Mouse (Mus musculus) c-Kit-positive CD71-negative TER-119-negative erythroid progenitor cells, embryonic 14.5 days (primary cell): ENCODE results near the gene B830017H08Rik.

ENCODE experiments used
- DNase-seq: peaks from one replicate; pipeline ENCODE4 v3.0.0-alpha.2; 2013; ENCODE audit warnings: low read depth

Gene B830017H08Rik

DNA sequence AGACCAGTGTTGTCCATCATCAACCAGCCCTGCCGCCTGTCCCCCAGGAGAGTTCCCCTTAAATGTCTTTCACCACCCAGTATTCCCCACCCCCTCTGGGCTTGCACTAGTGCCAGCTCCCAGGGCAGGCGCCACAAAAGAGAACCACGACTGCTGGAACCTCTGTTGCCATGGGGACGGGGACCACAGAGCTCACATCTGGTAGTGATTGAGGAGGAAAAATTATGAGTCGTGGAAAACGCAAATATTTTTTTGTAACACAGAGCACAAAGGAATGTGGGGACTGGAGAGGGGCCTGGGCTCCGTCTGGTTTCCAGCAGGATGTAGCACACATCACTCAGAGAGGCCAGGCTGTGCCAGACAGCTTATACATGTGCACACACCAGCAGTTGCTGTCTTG, 23.2 kb upstream of the B830017H08Rik start:
- DNase-seq, result no peak

GRCm38 (mm10) chr16:17812120-17812519, 20.8 kb upstream of the B830017H08Rik start:
- no peak for DNase-seq

DNA sequence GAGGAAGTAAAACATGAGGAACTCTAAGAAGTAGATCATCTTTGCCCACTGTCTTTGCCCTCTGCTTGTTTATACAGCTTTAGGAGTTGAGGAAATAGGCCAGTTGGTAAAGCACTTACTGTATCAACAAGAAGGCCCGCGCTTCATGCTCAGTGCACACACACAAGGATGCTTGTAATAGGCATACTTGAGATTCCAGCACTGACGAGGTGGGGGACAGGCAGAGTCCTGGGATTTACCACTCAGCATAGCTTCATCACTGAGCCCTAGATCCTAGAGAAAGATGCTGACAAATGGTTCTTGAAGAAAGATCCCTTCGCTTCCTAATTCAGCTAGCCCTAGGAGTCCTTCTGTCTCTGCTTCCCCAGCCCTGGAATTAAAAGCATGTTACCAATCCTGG, 19.7 kb upstream of the B830017H08Rik start:
- DNase-seq, result no peak

GRCm38 (mm10) chr16:17815411-17816402, 17.2 kb upstream of the B830017H08Rik start:
- DNase-seq, result peak; percentile 73

DNA sequence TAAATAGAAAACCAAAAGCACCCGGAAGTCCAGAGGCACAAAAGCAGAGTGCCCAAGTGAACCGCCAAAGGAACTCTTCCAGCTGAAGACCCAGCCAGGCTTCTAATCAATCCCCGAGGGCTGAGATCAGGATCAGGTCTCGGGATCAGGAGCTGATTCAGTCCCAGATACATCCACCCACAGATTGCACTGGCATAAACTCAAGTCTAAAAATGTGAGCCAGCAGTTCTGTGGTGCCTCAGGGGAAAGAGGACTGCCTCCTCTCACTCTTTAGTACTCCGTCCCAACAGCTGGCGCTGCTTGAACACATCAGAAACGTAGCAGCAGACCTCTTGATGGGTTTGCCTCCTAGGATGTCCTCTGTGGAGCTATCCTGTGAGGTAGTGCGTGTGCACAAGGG, 16.4 kb upstream of the B830017H08Rik start:
- DNase-seq, result no peak

DNA sequence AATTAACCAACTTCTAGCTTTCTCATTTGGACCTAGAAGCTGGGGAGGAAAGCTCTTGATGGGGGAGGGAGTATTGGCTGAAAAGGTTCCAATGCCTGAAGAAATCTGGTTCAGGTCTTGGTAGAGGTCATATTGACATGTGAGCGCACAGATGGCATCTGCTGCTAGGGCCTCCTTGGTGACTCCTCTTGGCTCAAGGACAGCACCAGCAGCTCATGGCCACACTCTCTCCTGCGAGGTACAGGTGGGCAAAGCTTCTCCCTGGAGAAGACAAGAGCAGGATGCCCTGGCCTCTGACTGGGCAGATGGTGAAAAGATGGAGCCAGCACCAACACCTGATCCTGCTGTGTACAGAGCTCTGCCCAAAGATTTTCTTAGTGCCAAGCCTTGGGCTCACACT, 6.4 kb upstream of the B830017H08Rik start:
- DNase-seq, result no peak

DNA sequence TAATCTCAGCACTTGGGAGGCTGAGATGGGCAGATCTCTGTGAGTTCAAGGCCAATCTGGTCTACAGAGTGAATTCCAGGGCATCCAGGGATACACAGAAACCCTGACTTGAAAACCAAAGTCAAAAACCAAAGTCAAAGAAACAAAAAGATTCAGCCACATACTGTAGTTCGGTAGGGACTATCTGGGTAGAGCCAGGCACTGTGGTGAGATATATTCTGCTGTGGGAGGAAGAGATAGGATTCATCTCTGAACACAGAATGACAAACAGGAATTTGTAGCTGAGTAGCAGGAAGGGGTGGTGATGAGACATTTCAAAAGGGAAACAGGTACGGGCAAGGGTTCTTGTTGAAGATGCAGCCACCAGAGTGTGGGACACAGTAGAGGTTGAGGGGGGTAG, 4.7 kb upstream of the B830017H08Rik start:
- DNase-seq, result no peak

- no peak for DNase-seq
Measured at GRCm38 (mm10) chr16:17828867-17829266, 4.1 kb upstream of the B830017H08Rik start.

GRCm38 (mm10) chr16:17830385-17831178, 2.3 kb upstream of the B830017H08Rik start:
- no peak for DNase-seq

DNA sequence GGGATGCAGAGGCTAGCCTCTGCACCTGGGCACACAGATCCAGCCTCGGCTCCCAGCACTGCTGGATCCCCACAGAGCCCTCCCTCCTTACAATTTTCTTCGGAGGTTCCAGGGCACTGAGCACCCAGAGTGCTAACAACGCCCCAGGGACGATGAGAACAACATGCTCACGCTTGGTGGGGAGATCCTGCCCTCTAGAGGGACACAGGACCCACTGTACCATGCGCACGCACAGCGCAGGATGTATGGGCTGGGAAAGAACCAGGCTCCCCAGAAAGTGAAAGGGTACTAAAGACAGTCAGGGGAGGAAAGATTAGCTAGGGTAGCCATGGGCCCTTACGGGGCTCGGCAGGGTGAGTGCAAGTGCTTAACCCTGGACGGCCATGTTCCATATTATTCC, 1.1 kb upstream of the B830017H08Rik start:
- no peak for DNase-seq

GRCm38 (mm10) chr16:17833321-17833680, 380 bp downstream of the B830017H08Rik start:
- DNase-seq, result no peak

- no peak for DNase-seq
Measured at GRCm38 (mm10) chr16:17833681-17834399, 919 bp downstream of the B830017H08Rik start.

DNA sequence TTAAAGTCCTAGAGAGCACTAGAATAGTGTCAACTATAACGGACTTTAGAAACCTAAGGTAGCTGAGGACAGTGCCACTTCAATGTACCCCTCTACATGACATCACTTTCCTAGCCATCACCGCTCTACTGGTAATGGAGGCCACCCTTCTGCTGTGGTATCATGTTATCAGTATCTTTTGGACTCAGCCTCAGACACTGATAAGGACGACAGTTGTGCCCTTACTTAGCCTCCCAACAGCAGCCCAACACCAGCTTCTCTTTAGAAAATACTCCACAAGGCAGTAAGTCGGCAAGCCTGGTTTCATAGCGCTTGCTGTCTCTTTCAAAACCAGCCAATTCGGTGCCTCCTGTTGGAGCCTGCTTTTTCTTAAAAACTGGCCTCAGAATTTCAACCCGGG, 1.6 kb downstream of the B830017H08Rik start:
- DNase-seq, result no peak

GRCm38 (mm10) chr16:17835481-17835880, 2.6 kb downstream of the B830017H08Rik start:
- DNase-seq, result no peak

- DNase-seq, result no peak
Measured at GRCm38 (mm10) chr16:17838051-17838450, 5.1 kb downstream of the B830017H08Rik start, which contains the start of gene Car15. Gene Car15 (minus strand): TSS chr16:17838364.

DNA sequence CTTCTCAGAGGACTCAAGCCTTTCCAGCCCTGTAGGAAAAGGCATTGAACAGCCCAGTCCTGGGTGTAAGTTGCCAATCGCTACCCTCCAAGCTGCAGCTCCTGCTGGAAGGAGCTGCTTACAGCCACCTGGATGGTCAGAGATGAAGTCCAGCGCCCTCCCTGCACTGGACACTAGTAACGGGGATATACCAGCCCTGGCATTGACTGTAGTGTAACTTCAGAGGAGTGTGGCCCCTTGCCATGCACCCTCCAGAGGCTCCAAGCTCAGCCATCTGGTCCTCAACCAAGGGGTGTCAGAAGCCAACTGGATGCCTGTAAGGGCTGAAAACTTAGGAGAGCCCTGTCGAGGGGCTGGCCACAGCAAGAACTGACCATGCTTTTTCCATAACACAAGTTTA, 7.1 kb downstream of the B830017H08Rik start:
- no peak for DNase-seq

GRCm38 (mm10) chr16:17842437-17842836, 9.5 kb downstream of the B830017H08Rik start:
- DNase-seq, result no peak

- no peak for DNase-seq
Measured at GRCm38 (mm10) chr16:17843701-17844365, 10.9 kb downstream of the B830017H08Rik start.

DNA sequence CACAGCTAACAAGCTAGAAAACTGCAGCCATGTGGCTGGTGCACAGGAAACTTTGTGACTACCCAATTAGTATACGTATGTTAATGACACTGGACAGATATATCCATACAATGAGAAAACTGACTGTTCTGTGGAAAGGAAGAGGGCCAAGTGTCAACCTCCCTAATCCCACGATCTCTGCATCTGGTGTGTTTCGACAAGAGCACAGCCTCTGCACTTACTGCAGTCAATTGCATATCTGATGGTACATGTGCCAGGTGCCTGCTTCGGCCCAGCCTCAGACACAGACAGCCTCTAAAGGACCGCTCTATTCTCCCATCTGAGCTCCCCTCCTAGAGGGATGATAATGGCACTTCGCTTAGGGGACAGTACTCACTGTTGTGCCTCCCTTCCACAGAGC, 15.5 kb downstream of the B830017H08Rik start:
- DNase-seq, result no peak

DNA sequence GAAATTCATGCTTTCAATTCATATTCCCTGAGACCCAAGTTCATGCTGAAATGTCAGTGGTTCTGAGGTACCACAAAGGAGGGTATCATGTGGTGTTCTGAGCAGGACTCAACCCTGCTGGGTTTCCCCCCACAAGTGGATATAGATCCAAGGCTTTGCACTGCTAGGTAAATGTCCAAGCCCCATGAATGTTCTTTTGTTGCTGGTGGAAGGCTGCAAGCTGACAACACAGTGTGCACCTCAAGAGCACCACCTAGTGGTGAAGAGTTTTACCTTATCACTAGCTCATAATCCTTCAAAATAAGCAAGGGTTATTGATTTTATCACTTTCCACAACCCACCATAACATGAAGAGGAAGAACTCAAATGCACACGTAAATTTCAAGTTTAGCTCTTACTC, 16.0 kb downstream of the B830017H08Rik start:
- peak; percentile 45 for DNase-seq

- DNase-seq, result no peak
Measured at GRCm38 (mm10) chr16:17849486-17849885, 16.6 kb downstream of the B830017H08Rik start.

- no peak for DNase-seq
Measured at GRCm38 (mm10) chr16:17851331-17851730, 18.4 kb downstream of the B830017H08Rik start.
